8 mouse cellular contexts compared by ENCODE assay signal in genomic region chr10:70966642-70967345, GRCm38 (mm10).
A peak's percentile ranks its signal among the peaks of the same experiment; 100 is the strongest.
DNase-seq lines count a peak whose midpoint lies in the region; ATAC-seq lines count a peak whose summit lies in the region.
"Had no signal": no experiment of that assay in that cellular context is flagged by ENCODE, and none has a peak within 500 bp of the region (broad histone marks: within the 10 kb centered on the region; RNA-seq: fewer than 3 reads in every experiment).

No protein-coding gene starts in this region.

- H3K9me3 ChIP-seq in heart, embryonic 15.5 days (replicated peaks): no peaks in the 10 kb centered on the region
- H3K9me3 ChIP-seq in limb, embryonic 10.5 days (replicated peaks): no peaks in the 10 kb centered on the region
- H3K9me3 ChIP-seq: hindbrain, embryonic 15.5 days had no signal

- peaks cover 11% of the 10 kb centered on the region for H3K4me1 ChIP-seq in heart, embryonic 15.5 days (replicated peaks)
- peaks cover 17% of the 10 kb centered on the region for H3K4me1 ChIP-seq in limb, embryonic 10.5 days

- peak; percentile 44; the same call in 1 of the 2 replicates for ATAC-seq in heart, embryonic 15.5 days (replicated peaks; ENCODE audit: insufficient number of reproducible peaks, insufficient read depth, low FRiP score, low read depth)

- H3K27ac ChIP-seq in heart, embryonic 15.5 days: peak overlapping the region; percentile 16; the same call in 1 of the 2 replicates
- H3K27ac ChIP-seq in limb, embryonic 10.5 days: no peak overlapping the region
- H3K27ac ChIP-seq: hindbrain, embryonic 15.5 days had no signal

- H3K4me2 ChIP-seq in heart, embryonic 15.5 days: no peak overlapping the region
- H3K4me2 ChIP-seq: hindbrain, embryonic 15.5 days had no signal

- intact Hi-C loops in left cerebral cortex, postnatal 14 days (cut with DNase I): loop anchor here (5.0 to 10.0 kb wide), 3 partner anchors 251 to 412 kb away; no protein-coding TSS in a partner anchor

- no peaks in the 10 kb centered on the region for H3K27me3 ChIP-seq in heart, embryonic 15.5 days
- no peaks in the 10 kb centered on the region for H3K27me3 ChIP-seq in limb, embryonic 10.5 days (ENCODE audit: low read depth, poor library complexity, severe bottlenecking)
- H3K27me3 ChIP-seq: hindbrain, embryonic 15.5 days had no signal

- 57% methylated on average over 16 of the region's 16 CpGs for WGBS in heart, embryonic 15.5 days
- WGBS in limb, embryonic 10.5 days: 82% methylated on average over 16 of the region's 16 CpGs

- no peak overlapping the region for H3K9ac ChIP-seq in heart, embryonic 15.5 days
- H3K9ac ChIP-seq: hindbrain, embryonic 15.5 days had no signal

- DNase-seq in MN1 (ENCODE audit: low spot score): peak; percentile 16
- peak; percentile 61 for DNase-seq in adrenal gland, postnatal 14 days
- DNase-seq in limb, embryonic 10.5 days (ENCODE audit: low spot score): peak; percentile 39
- no peak for DNase-seq in testis, postnatal 14 days (ENCODE audit: low spot score)
- DNase-seq in testis, postnatal 10 days (ENCODE audit: low spot score): no peak
- DNase-seq in left cerebral cortex, postnatal 14 days (ENCODE audit: low spot score in 2 of 2): no peak

- no peak overlapping the region for H3K4me3 ChIP-seq in heart, embryonic 15.5 days
- no peak overlapping the region for H3K4me3 ChIP-seq in limb, embryonic 10.5 days
- H3K4me3 ChIP-seq: hindbrain, embryonic 15.5 days had no signal

- no peaks in the 10 kb centered on the region for H3K36me3 ChIP-seq in heart, embryonic 15.5 days
- H3K36me3 ChIP-seq in limb, embryonic 10.5 days: no peaks in the 10 kb centered on the region
- H3K36me3 ChIP-seq: hindbrain, embryonic 15.5 days had no signal

Comparison
In these comparisons a context has a peak if more than half of its experiments do, and no peak if none do; other contexts are left out.
1. DNase-seq: peak in MN1 (single experiment), adrenal gland, postnatal 14 days (single experiment) and limb, embryonic 10.5 days (single experiment); none in testis, postnatal 14 days (single experiment), testis, postnatal 10 days (single experiment) and left cerebral cortex, postnatal 14 days (0 of 2).